Mouse (Mus musculus): ENCODE results near the gene Exoc4. TPM values are rescaled to one million over a fixed set of nuclear protein-coding genes. Genes with fewer than 3 reads are reported as not detected.

The Exoc4 gene
- polyA plus RNA-seq, 2 experiments: 16.8 to 24.2 TPM

DNA sequence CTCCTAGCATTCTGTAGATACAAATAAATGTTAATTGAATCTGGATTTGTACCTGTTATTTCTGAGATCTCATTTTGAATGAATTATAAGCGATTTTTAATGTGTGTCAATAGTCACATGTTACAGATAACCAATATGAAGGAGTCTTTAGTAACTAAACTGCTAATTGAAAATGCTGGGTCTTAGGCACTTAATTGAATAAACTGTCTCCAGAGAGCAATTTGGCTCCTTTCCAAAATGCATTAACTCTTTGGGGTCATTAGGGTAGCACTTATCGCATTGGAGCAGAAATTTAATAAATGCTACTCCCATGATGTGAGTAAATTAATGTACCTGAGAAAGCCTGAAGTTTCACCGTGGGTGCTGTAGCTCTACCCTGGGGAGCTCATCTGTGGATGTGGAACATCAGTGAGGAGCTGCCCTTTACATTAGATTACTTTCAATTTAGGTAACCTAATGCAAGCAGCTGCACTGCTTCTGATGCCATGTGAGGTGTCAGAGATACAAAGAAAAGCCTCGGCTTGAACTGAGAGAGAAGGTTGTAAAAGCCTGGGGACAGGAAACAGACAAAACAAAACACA is 182.4 kb downstream of the Exoc4 start:
- no peak for ATAC-seq (ENCODE audit: low FRiP score, low read depth)
- no peak for TF ChIP-seq POLR2A (IDR thresholded peaks at IDR 0.05; ENCODE audit: borderline replicate concordance, extremely low read depth, insufficient read depth, insufficient read length)
- no peak overlapping the region for H3K4me3 ChIP-seq (replicated peaks; ENCODE audit: low read length)
- no peaks in the 10 kb centered on the region for H3K27me3 ChIP-seq (ENCODE audit: control insufficient read depth, insufficient read depth, low read length)
- no peaks in the 10 kb centered on the region for H3K36me3 ChIP-seq (ENCODE audit: control insufficient read depth, insufficient read depth, low read length)
- no peak overlapping the region for H3K9ac ChIP-seq (ENCODE audit: low read depth, low read length, severe bottlenecking)
- H3K9me3 ChIP-seq (ENCODE audit: control insufficient read depth, low read length): no peaks in the 10 kb centered on the region
- no peak overlapping the region for H3K4me2 ChIP-seq (replicated peaks; ENCODE audit: low read depth, low read length, severe bottlenecking)
- no peak overlapping the region for H3K27ac ChIP-seq (replicated peaks; ENCODE audit: low read depth, low read length)
- H3K4me1 ChIP-seq (ENCODE audit: control insufficient read depth, insufficient read depth, low read length): no peaks in the 10 kb centered on the region
- 39% methylated on average over 4 of the region's 4 CpGs for WGBS
- no peak for DNase-seq (ENCODE audit: low spot score)

DNA sequence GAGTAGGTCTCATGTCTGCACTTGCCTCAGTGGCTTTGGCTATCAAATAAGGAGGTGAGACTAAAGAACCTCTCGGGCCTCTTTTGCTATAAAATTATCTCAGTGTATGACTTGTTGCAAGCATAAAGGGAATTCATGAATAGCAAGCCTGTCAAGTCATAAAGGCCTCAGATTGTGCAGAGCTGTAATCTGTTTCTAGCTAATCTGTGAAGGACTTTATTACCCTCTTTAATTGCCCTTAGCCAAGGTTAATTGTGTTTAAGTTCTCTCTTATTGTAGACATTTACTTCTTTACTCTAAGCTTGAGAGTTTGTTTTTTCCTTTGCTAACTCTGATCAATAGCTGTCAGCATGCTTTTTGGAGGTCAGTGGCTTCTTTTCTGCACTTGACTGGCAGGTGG is 191.6 kb downstream of the Exoc4 start:
- H3K4me2 ChIP-seq (replicated peaks; ENCODE audit: low read depth, low read length, severe bottlenecking): no peak overlapping the region
- no peak overlapping the region for H3K27ac ChIP-seq (replicated peaks; ENCODE audit: low read depth, low read length)
- no peaks in the 10 kb centered on the region for H3K4me1 ChIP-seq (ENCODE audit: control insufficient read depth, insufficient read depth, low read length)
- 0 out of 2 replicates have a peak, but pooled peaks cover 4% of the 10 kb centered on the region for H3K36me3 ChIP-seq (ENCODE audit: control insufficient read depth, insufficient read depth, low read length)
- TF ChIP-seq POLR2A (IDR thresholded peaks at IDR 0.05; ENCODE audit: borderline replicate concordance, extremely low read depth, insufficient read depth, insufficient read length): no peak
- H3K27me3 ChIP-seq (ENCODE audit: control insufficient read depth, insufficient read depth, low read length): no peaks in the 10 kb centered on the region
- H3K4me3 ChIP-seq (replicated peaks; ENCODE audit: low read length): no peak overlapping the region
- H3K9me3 ChIP-seq (ENCODE audit: control insufficient read depth, low read length): no peaks in the 10 kb centered on the region
- ATAC-seq (ENCODE audit: low FRiP score, low read depth) (no peak), DNase-seq (ENCODE audit: low spot score) (no peak)
- 37% methylated on average over 1 of the region's 1 CpGs for WGBS
- no peak overlapping the region for H3K9ac ChIP-seq (ENCODE audit: low read depth, low read length, severe bottlenecking)

DNA sequence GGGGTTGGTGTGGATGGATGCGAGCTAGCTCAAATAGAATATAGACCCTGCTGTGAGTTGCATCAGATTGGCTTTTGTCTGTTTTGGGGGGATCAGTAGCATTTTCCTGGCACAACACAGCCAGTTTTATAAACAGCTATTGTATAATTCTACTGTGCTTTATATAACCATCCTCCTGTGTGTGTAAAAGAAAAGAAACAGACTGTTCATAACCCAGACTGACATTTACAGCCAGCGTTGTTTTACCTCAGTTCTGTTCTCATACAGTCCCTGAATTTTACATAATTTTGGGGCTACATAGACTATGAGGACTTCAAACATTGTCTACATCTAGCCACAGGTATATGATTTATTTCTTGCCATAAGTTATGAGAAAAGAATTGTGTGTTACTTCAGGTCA is 204.9 kb downstream of the Exoc4 start:
- Histone ChIP-seq H3K36me3 (ENCODE audit: control insufficient read depth, insufficient read depth, low read length) (no peaks in the 10 kb centered on the region), H3K9ac (ENCODE audit: low read depth, low read length, severe bottlenecking) (no peak overlapping the region), H3K4me3 (replicated peaks; ENCODE audit: low read length) (no peak overlapping the region), H3K4me2 (replicated peaks; ENCODE audit: low read depth, low read length, severe bottlenecking) (no peak overlapping the region), H3K27me3 (ENCODE audit: control insufficient read depth, insufficient read depth, low read length) (no peaks in the 10 kb centered on the region), H3K9me3 (ENCODE audit: control insufficient read depth, low read length) (no peaks in the 10 kb centered on the region), H3K4me1 (ENCODE audit: control insufficient read depth, insufficient read depth, low read length) (no peaks in the 10 kb centered on the region), H3K27ac (replicated peaks; ENCODE audit: low read depth, low read length) (no peak overlapping the region)
- 91% methylated on average over 2 of the region's 2 CpGs for WGBS
- DNase-seq (ENCODE audit: low spot score): no peak
- ATAC-seq (ENCODE audit: low FRiP score, low read depth): no peak
- no peak for TF ChIP-seq POLR2A (IDR thresholded peaks at IDR 0.05; ENCODE audit: borderline replicate concordance, extremely low read depth, insufficient read depth, insufficient read length)

DNA sequence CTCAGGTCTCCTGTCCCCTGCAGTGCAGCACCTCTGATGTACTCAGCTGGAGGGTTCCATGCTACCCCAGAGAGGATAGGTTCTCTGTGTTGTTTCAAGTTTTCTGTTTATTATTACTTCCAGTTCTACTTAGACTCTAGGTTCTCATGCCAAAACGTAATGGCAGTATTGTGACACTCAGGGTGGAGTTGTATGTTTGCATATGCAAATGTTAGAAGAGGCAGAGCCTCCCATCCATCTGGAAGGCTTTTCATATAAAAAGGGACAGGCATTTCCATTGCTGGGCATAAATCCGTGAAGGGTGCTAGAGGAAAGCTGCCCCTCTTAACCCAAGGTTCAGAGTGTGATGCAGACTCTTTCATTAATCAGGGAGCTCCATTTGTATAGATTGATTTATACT is 205.5 kb downstream of the Exoc4 start:
- Histone ChIP-seq H3K27me3 (ENCODE audit: control insufficient read depth, insufficient read depth, low read length) (no peaks in the 10 kb centered on the region), H3K4me2 (replicated peaks; ENCODE audit: low read depth, low read length, severe bottlenecking) (no peak overlapping the region), H3K4me3 (replicated peaks; ENCODE audit: low read length) (no peak overlapping the region), H3K27ac (replicated peaks; ENCODE audit: low read depth, low read length) (no peak overlapping the region), H3K36me3 (ENCODE audit: control insufficient read depth, insufficient read depth, low read length) (no peaks in the 10 kb centered on the region), H3K4me1 (ENCODE audit: control insufficient read depth, insufficient read depth, low read length) (no peaks in the 10 kb centered on the region), H3K9me3 (ENCODE audit: control insufficient read depth, low read length) (no peaks in the 10 kb centered on the region), H3K9ac (ENCODE audit: low read depth, low read length, severe bottlenecking) (no peak overlapping the region)
- no peak for TF ChIP-seq POLR2A (IDR thresholded peaks at IDR 0.05; ENCODE audit: borderline replicate concordance, extremely low read depth, insufficient read depth, insufficient read length)
- WGBS: 59% methylated on average over 2 of the region's 2 CpGs
- DNase-seq (ENCODE audit: low spot score) (no peak), ATAC-seq (ENCODE audit: low FRiP score, low read depth) (no peak)

DNA sequence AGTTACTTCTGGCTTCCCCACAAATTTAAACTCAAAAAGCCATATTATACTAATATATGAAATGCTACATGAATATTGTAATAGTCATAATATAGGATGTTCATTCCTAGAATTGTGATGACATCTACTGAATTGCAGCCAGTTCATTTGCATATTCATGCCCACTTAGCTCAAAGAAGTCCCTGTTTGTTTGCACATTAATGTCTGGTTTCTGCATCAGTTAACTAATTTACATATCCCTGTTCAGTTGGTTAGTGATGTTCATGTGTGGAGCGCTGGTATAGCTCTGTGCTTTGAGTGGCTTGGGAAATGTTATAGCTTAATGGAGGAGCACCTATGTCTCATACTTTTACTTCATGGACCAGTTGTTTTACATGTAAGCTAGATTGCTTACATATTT is 206.4 kb downstream of the Exoc4 start:
- no peak for TF ChIP-seq POLR2A (IDR thresholded peaks at IDR 0.05; ENCODE audit: borderline replicate concordance, extremely low read depth, insufficient read depth, insufficient read length)
- Histone ChIP-seq H3K4me3 (replicated peaks; ENCODE audit: low read length) (no peak overlapping the region), H3K4me1 (ENCODE audit: control insufficient read depth, insufficient read depth, low read length) (no peaks in the 10 kb centered on the region), H3K4me2 (replicated peaks; ENCODE audit: low read depth, low read length, severe bottlenecking) (no peak overlapping the region), H3K36me3 (ENCODE audit: control insufficient read depth, insufficient read depth, low read length) (no peaks in the 10 kb centered on the region), H3K9ac (ENCODE audit: low read depth, low read length, severe bottlenecking) (no peak overlapping the region), H3K9me3 (ENCODE audit: control insufficient read depth, low read length) (no peaks in the 10 kb centered on the region), H3K27ac (replicated peaks; ENCODE audit: low read depth, low read length) (no peak overlapping the region), H3K27me3 (ENCODE audit: control insufficient read depth, insufficient read depth, low read length) (no peaks in the 10 kb centered on the region)
- 92% methylated on average over 1 of the region's 1 CpGs for WGBS
- DNase-seq (ENCODE audit: low spot score) (no peak), ATAC-seq (ENCODE audit: low FRiP score, low read depth) (no peak)

DNA sequence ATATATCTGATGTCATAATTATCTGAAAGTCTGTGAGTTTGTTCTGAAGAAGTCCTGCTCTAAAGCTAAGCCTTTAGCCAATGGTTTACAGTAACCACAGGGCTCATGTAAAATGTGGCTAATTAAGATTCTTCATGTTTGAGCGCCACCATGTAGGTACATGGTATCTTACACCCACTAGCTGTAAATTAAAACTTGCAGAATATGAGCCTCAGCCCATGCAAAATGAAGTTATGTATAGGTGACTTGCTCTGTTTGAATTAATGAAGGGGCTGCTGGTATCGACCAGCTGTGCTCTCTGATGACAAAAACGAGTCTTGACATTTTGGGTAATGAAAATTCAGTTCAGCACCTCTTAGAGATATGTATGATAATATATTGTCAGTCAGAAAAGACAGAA is 216.0 kb downstream of the Exoc4 start:
- no peak overlapping the region for H3K4me2 ChIP-seq (replicated peaks; ENCODE audit: low read depth, low read length, severe bottlenecking)
- H3K27ac ChIP-seq (replicated peaks; ENCODE audit: low read depth, low read length): no peak overlapping the region
- no peaks in the 10 kb centered on the region for H3K27me3 ChIP-seq (ENCODE audit: control insufficient read depth, insufficient read depth, low read length)
- H3K9me3 ChIP-seq (ENCODE audit: control insufficient read depth, low read length): no peaks in the 10 kb centered on the region
- H3K9ac ChIP-seq (ENCODE audit: low read depth, low read length, severe bottlenecking): no peak overlapping the region
- H3K4me1 ChIP-seq (ENCODE audit: control insufficient read depth, insufficient read depth, low read length): no peaks in the 10 kb centered on the region
- ATAC-seq (ENCODE audit: low FRiP score, low read depth): no peak
- H3K36me3 ChIP-seq (ENCODE audit: control insufficient read depth, insufficient read depth, low read length): no peaks in the 10 kb centered on the region
- TF ChIP-seq POLR2A (IDR thresholded peaks at IDR 0.05; ENCODE audit: borderline replicate concordance, extremely low read depth, insufficient read depth, insufficient read length): no peak
- WGBS: 63% methylated on average over 3 of the region's 3 CpGs
- DNase-seq (ENCODE audit: low spot score): no peak
- H3K4me3 ChIP-seq (replicated peaks; ENCODE audit: low read length): no peak overlapping the region

Data from limb, embryonic 14.5 days (tissue).